In genomic region chr7:120157575-120158061, GRCm38 (mm10) we compare ENCODE assay signal across 18 mouse cellular contexts. TPM values are rescaled to one million over a fixed set of nuclear protein-coding genes. Genes with fewer than 3 reads are reported as not detected.
A peak's percentile ranks its signal among the peaks of the same experiment; 100 is the strongest.
DNase-seq lines count a peak whose midpoint lies in the region; ATAC-seq and TF ChIP-seq lines count a peak whose summit lies in the region.
"Had no signal": no experiment of that assay in that cellular context is flagged by ENCODE, and none has a peak within 500 bp of the region (broad histone marks: within the 10 kb centered on the region; RNA-seq: fewer than 3 reads in every experiment).

No protein-coding gene starts in this region.

- H3K4me1 ChIP-seq in hindbrain, embryonic 10.5 days (replicated peaks) = peaks cover 24% of the 10 kb centered on the region
- H3K4me1 ChIP-seq in hindbrain, embryonic 16.5 days (ENCODE audit: control insufficient read depth, insufficient read depth, low read depth, low read length) = 0 out of 2 replicates have a peak, but pooled peaks cover 2% of the 10 kb centered on the region
- peaks cover 36% of the 10 kb centered on the region for H3K4me1 ChIP-seq in embryonic facial prominence, embryonic 10.5 days
- H3K4me1 ChIP-seq in hindbrain, embryonic 12.5 days = peaks cover 17% of the 10 kb centered on the region
- H3K4me1 ChIP-seq in midbrain, postnatal 0 days (ENCODE audit: insufficient read depth, low read length) = no peaks in the 10 kb centered on the region

- 56% methylated on average over 5 of the region's 5 CpGs for WGBS in hindbrain, embryonic 10.5 days
- WGBS in hindbrain, embryonic 16.5 days = 27% methylated on average over 5 of the region's 5 CpGs
- 28% methylated on average over 5 of the region's 5 CpGs for WGBS in embryonic facial prominence, embryonic 10.5 days
- WGBS in hindbrain, embryonic 12.5 days = 34% methylated on average over 5 of the region's 5 CpGs
- 20% methylated on average over 5 of the region's 5 CpGs for WGBS in midbrain, postnatal 0 days

- no peaks in the 10 kb centered on the region for H3K36me3 ChIP-seq in hindbrain, embryonic 10.5 days
- H3K36me3 ChIP-seq in hindbrain, embryonic 16.5 days (ENCODE audit: control insufficient read depth, insufficient read depth, low read length) = no peaks in the 10 kb centered on the region
- H3K36me3 ChIP-seq in embryonic facial prominence, embryonic 10.5 days (replicated peaks) = no peaks in the 10 kb centered on the region
- H3K36me3 ChIP-seq in hindbrain, embryonic 12.5 days = no peaks in the 10 kb centered on the region
- no peaks in the 10 kb centered on the region for H3K36me3 ChIP-seq in midbrain, postnatal 0 days (ENCODE audit: insufficient read depth, low read length)
- H3K36me3 ChIP-seq: G1E; hindbrain, embryonic 15.5 days; limb, embryonic 12.5 days had no signal

- H3K9ac ChIP-seq in hindbrain, embryonic 16.5 days (ENCODE audit: low read depth, low read length) = no peak overlapping the region
- no peak overlapping the region for H3K9ac ChIP-seq in hindbrain, embryonic 12.5 days
- no peak overlapping the region for H3K9ac ChIP-seq in midbrain, postnatal 0 days (replicated peaks; ENCODE audit: low read length, poor library complexity, severe bottlenecking)
- H3K9ac ChIP-seq: hindbrain, embryonic 15.5 days; limb, embryonic 12.5 days had no signal

- ATAC-seq in hindbrain, embryonic 16.5 days = no peak
- ATAC-seq in hindbrain, embryonic 12.5 days (ENCODE audit: low FRiP score) = peak; percentile 76
- no peak for ATAC-seq in midbrain, postnatal 0 days (ENCODE audit: low FRiP score)

- peak overlapping the region; percentile 14 for H3K27ac ChIP-seq in hindbrain, embryonic 10.5 days
- H3K27ac ChIP-seq in hindbrain, embryonic 16.5 days (ENCODE audit: low read depth, low read length) = no peak overlapping the region
- H3K27ac ChIP-seq in embryonic facial prominence, embryonic 10.5 days (replicated peaks) = peak overlapping the region; percentile 65
- no peak overlapping the region; the same call in 1 of the 2 replicates for H3K27ac ChIP-seq in hindbrain, embryonic 12.5 days
- no peak overlapping the region for H3K27ac ChIP-seq in midbrain, postnatal 0 days (ENCODE audit: low read depth, low read length)
- H3K27ac ChIP-seq: hindbrain, embryonic 15.5 days; kidney, postnatal 0 days; limb, embryonic 12.5 days; macrophage had no signal

- H3K4me3 ChIP-seq in hindbrain, embryonic 10.5 days = no peak overlapping the region
- H3K4me3 ChIP-seq in hindbrain, embryonic 16.5 days (ENCODE audit: low read length) = no peak overlapping the region
- H3K4me3 ChIP-seq in embryonic facial prominence, embryonic 10.5 days = no peak overlapping the region
- H3K4me3 ChIP-seq in hindbrain, embryonic 12.5 days = no peak overlapping the region
- H3K4me3 ChIP-seq in midbrain, postnatal 0 days (ENCODE audit: low read depth, low read length) = no peak overlapping the region
- H3K4me3 ChIP-seq: hindbrain, embryonic 15.5 days; limb, embryonic 12.5 days had no signal

- TF ChIP-seq CTCF in midbrain, postnatal 0 days (IDR thresholded peaks at IDR 0.05) = no peak

- H3K9me3 ChIP-seq in hindbrain, embryonic 10.5 days = no peaks in the 10 kb centered on the region
- H3K9me3 ChIP-seq in hindbrain, embryonic 16.5 days (ENCODE audit: control insufficient read depth, low read length) = no peaks in the 10 kb centered on the region
- H3K9me3 ChIP-seq in embryonic facial prominence, embryonic 10.5 days = no peaks in the 10 kb centered on the region
- H3K9me3 ChIP-seq in hindbrain, embryonic 12.5 days (replicated peaks) = no peaks in the 10 kb centered on the region
- H3K9me3 ChIP-seq in midbrain, postnatal 0 days (ENCODE audit: low read length) = no peaks in the 10 kb centered on the region
- H3K9me3 ChIP-seq: G1E; hindbrain, embryonic 15.5 days; limb, embryonic 12.5 days had no signal

- no peak for DNase-seq in hindbrain, embryonic 10.5 days (ENCODE audit: low spot score)
- no peak for DNase-seq in embryonic facial prominence, embryonic 10.5 days (ENCODE audit: low spot score)
- peak; percentile 15 for DNase-seq in midbrain, postnatal 0 days (ENCODE audit: low spot score)
- DNase-seq in cerebellum, postnatal 25 days = no peak
- DNase-seq in cerebellum, postnatal 14 days = no peak
- DNase-seq: cerebellum, adult 9-11 months; thymus, adult 2 months had no signal

- H3K27me3 ChIP-seq in hindbrain, embryonic 10.5 days (ENCODE audit: insufficient read depth, poor library complexity, severe bottlenecking) = no peaks in the 10 kb centered on the region
- H3K27me3 ChIP-seq in hindbrain, embryonic 16.5 days (replicated peaks; ENCODE audit: control insufficient read depth, insufficient read depth, low read length) = no peaks in the 10 kb centered on the region
- H3K27me3 ChIP-seq in embryonic facial prominence, embryonic 10.5 days (replicated peaks; ENCODE audit: low read depth, poor library complexity, severe bottlenecking) = 0 out of 2 replicates have a peak, but pooled peaks cover 4% of the 10 kb centered on the region
- H3K27me3 ChIP-seq in hindbrain, embryonic 12.5 days = no peaks in the 10 kb centered on the region
- no peaks in the 10 kb centered on the region for H3K27me3 ChIP-seq in midbrain, postnatal 0 days (ENCODE audit: insufficient read depth, low read length)
- H3K27me3 ChIP-seq: hindbrain, embryonic 15.5 days; limb, embryonic 12.5 days had no signal

- no peak overlapping the region for H3K4me2 ChIP-seq in hindbrain, embryonic 16.5 days (ENCODE audit: low read length)
- no peak overlapping the region for H3K4me2 ChIP-seq in hindbrain, embryonic 12.5 days (replicated peaks)
- no peak overlapping the region for H3K4me2 ChIP-seq in midbrain, postnatal 0 days (ENCODE audit: low read depth, low read length, poor library complexity, severe bottlenecking)
- H3K4me2 ChIP-seq: heart, embryonic 11.5 days; hindbrain, embryonic 15.5 days; limb, embryonic 12.5 days had no signal

RNA-seq across cellular contexts. Expression of gene Zp2, which starts 12.5 kb away (rescaled TPM):
- 0.11 TPM in 1 of 2 replicates, not detected in the other for polyA plus RNA-seq in hindbrain, embryonic 10.5 days (2016; fragmentation: Nextera tagmentation; extraction: Ambion mirVana)
- not detected in 2 replicates for polyA plus RNA-seq in hindbrain, embryonic 16.5 days (2015; fragmentation: Nextera tagmentation; extraction: Ambion mirVana)
- polyA plus RNA-seq in embryonic facial prominence, embryonic 10.5 days (2016; fragmentation: Nextera tagmentation; extraction: Ambion mirVana) = 0.06 and 0.16 TPM in 2 replicates
- not detected in 2 replicates for polyA plus RNA-seq in hindbrain, embryonic 12.5 days (2016; fragmentation: Nextera tagmentation; extraction: Ambion mirVana)
- total RNA-seq in midbrain, postnatal 0 days (2014; rRNA removed) = not detected in 2 replicates
- polyA plus RNA-seq in midbrain, postnatal 0 days (2015; fragmentation: Nextera tagmentation; extraction: Ambion mirVana) = not detected in 2 replicates
- polyA plus RNA-seq: C2C12; G1E; hindbrain, embryonic 15.5 days; kidney, postnatal 0 days; limb, embryonic 12.5 days; liver, embryonic 16.5 days; macrophage had no signal

RNA-seq across cellular contexts. Expression of gene Anks4b, which starts 16.0 kb away (rescaled TPM):
- polyA plus RNA-seq in hindbrain, embryonic 10.5 days (2016; fragmentation: Nextera tagmentation; extraction: Ambion mirVana) = 0.05 and 0.12 TPM in 2 replicates
- polyA plus RNA-seq in hindbrain, embryonic 16.5 days (2015; fragmentation: Nextera tagmentation; extraction: Ambion mirVana) = not detected in 2 replicates
- 0.11 TPM in 1 of 2 replicates, not detected in the other for polyA plus RNA-seq in embryonic facial prominence, embryonic 10.5 days (2016; fragmentation: Nextera tagmentation; extraction: Ambion mirVana)
- polyA plus RNA-seq in hindbrain, embryonic 12.5 days (2016; fragmentation: Nextera tagmentation; extraction: Ambion mirVana) = not detected in 2 replicates
- total RNA-seq in midbrain, postnatal 0 days (2014; rRNA removed) = not detected in 2 replicates
- not detected in 2 replicates for polyA plus RNA-seq in midbrain, postnatal 0 days (2015; fragmentation: Nextera tagmentation; extraction: Ambion mirVana)
- polyA plus RNA-seq: C2C12; G1E; hindbrain, embryonic 15.5 days; limb, embryonic 12.5 days; macrophage had no signal

RNA-seq across cellular contexts. Expression of gene Crym, which starts 44.3 kb away (rescaled TPM):
- polyA plus RNA-seq in hindbrain, embryonic 10.5 days (2016; fragmentation: Nextera tagmentation; extraction: Ambion mirVana) = 40.4 and 50.4 TPM in 2 replicates
- 10.7 and 12.9 TPM in 2 replicates for polyA plus RNA-seq in hindbrain, embryonic 16.5 days (2015; fragmentation: Nextera tagmentation; extraction: Ambion mirVana)
- polyA plus RNA-seq in embryonic facial prominence, embryonic 10.5 days (2016; fragmentation: Nextera tagmentation; extraction: Ambion mirVana) = 149 and 175 TPM in 2 replicates
- 32.9 and 80.0 TPM in 2 replicates for polyA plus RNA-seq in hindbrain, embryonic 12.5 days (2016; fragmentation: Nextera tagmentation; extraction: Ambion mirVana)
- 17.4 and 26.6 TPM in 2 replicates for total RNA-seq in midbrain, postnatal 0 days (2014; rRNA removed)
- 14.7 TPM in 2 replicates for polyA plus RNA-seq in midbrain, postnatal 0 days (2015; fragmentation: Nextera tagmentation; extraction: Ambion mirVana)
- polyA plus RNA-seq: C2C12, G1E, macrophage had no signal

RNA-seq across cellular contexts. Expression of gene Abca14, which starts 46.1 kb away (rescaled TPM):
- not detected in 2 replicates for polyA plus RNA-seq in hindbrain, embryonic 10.5 days (2016; fragmentation: Nextera tagmentation; extraction: Ambion mirVana)
- not detected in 2 replicates for polyA plus RNA-seq in hindbrain, embryonic 16.5 days (2015; fragmentation: Nextera tagmentation; extraction: Ambion mirVana)
- not detected in 2 replicates for polyA plus RNA-seq in embryonic facial prominence, embryonic 10.5 days (2016; fragmentation: Nextera tagmentation; extraction: Ambion mirVana)
- not detected in 2 replicates for polyA plus RNA-seq in hindbrain, embryonic 12.5 days (2016; fragmentation: Nextera tagmentation; extraction: Ambion mirVana)
- not detected in 2 replicates for total RNA-seq in midbrain, postnatal 0 days (2014; rRNA removed)
- not detected in 2 replicates for polyA plus RNA-seq in midbrain, postnatal 0 days (2015; fragmentation: Nextera tagmentation; extraction: Ambion mirVana)
- total RNA-seq: gastrocnemius, adult 18-20 months had no signal
- polyA plus RNA-seq: C2C12; G1E; heart, embryonic 11.5 days; hindbrain, embryonic 15.5 days; limb, embryonic 12.5 days; macrophage; thymus, adult 2 months had no signal

RNA-seq across cellular contexts. Expression of gene Tmem159, which starts 55.5 kb away (rescaled TPM):
- polyA plus RNA-seq in hindbrain, embryonic 10.5 days (2016; fragmentation: Nextera tagmentation; extraction: Ambion mirVana) = 25.1 and 27.3 TPM in 2 replicates
- 17.1 and 19.3 TPM in 2 replicates for polyA plus RNA-seq in hindbrain, embryonic 16.5 days (2015; fragmentation: Nextera tagmentation; extraction: Ambion mirVana)
- polyA plus RNA-seq in embryonic facial prominence, embryonic 10.5 days (2016; fragmentation: Nextera tagmentation; extraction: Ambion mirVana) = 26.0 and 27.8 TPM in 2 replicates
- polyA plus RNA-seq in hindbrain, embryonic 12.5 days (2016; fragmentation: Nextera tagmentation; extraction: Ambion mirVana) = 18.7 and 20.7 TPM in 2 replicates
- 11.8 and 15.2 TPM in 2 replicates for total RNA-seq in midbrain, postnatal 0 days (2014; rRNA removed)
- 17.5 and 17.6 TPM in 2 replicates for polyA plus RNA-seq in midbrain, postnatal 0 days (2015; fragmentation: Nextera tagmentation; extraction: Ambion mirVana)
- total RNA-seq: G1E had no signal
- polyA plus RNA-seq: G1E had no signal

Comparison
In these comparisons a context has a peak if more than half of its experiments do, and no peak if none do; other contexts are left out.
1. H3K27ac ChIP-seq: peak in hindbrain, embryonic 10.5 days (single experiment) and embryonic facial prominence, embryonic 10.5 days (single experiment); none in hindbrain, embryonic 16.5 days (single experiment), hindbrain, embryonic 12.5 days (single experiment) and midbrain, postnatal 0 days (single experiment).